Mouse (Mus musculus): ENCODE measurements around the gene Nadk.
A peak's percentile ranks its signal among the peaks of the same experiment; 100 is the strongest.

The Nadk gene

DNA sequence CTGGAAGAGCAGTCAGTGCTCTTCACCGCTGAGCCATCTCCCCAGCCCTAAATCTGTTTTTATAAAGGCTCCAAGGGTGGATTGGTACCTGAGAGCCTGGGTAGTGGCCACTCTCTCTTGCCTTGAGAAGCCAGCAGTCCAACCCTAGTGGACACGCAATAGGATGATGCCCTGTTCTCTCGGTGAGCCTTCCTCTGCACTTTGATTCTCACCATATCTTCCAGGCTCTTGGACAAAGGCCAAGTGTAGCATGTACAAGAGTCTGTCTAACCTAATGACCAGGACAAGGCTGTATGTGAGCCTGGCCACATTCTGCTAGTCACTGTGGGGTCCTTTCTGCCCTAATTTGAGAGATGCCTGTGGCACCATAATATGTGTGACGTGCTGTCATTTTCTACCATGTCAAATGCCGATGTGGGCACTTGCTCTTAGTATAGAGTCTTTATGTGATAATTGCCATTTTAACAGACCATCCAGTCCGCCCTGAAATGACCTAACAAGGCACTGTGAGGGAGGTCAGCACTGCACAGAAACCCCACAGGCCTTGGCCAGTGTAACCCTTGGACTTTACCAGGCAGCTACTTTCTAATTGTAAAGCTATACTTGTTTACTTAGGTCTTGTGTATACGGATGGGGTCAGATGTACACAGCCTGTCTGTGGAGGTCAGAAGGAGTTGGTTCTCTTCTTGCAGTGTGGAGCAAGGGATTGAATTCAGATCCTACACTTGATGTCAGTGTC, 6.6 kb downstream of the Nadk start:
- DNase-seq (ENCODE audit: inconsistent age in 2 of 2, low spot score in 1 of 2): peak; percentile 17 to 65

DNA sequence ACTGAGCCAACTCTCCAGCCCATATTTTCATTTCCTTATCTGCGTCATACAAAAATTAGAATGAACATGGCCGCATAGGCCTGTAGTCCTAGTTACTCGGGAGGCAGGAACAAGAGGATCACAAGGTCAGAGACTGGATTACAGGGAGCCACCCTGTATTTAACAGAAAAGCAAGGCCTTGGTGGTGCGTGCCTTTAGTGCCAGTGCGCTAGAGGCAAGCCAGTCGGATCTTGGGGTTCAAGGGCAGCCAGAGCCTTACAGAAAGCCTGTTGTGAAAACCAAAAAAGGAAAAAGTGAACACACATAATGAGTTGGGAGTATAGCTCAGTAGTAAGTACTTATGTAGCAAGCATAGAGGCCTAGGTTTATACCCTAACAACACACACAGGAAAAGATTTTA, 7.6 kb downstream of the Nadk start:
- peak; percentile 66 to 86 for DNase-seq (ENCODE audit: inconsistent age in 2 of 2, low spot score in 1 of 2)

DNA sequence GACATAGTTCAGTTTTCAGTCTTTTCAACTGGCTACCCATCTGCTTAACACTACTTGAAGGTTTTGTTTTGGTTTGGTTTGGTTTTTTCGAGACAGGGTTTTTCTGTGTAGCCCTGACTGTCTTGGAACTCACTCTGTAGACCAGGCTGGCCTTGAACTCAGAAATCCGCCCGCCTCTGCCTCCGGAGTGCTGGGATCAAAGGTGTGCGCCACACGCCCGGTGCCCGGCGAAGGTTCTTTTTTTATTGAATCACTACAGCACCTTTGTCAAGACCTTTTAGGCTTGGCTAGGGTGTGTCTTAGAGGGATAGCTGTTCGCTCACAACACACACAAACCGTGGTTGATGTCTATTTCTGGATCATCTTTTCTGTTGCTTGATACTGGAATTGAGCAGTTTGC, 8.1 kb downstream of the Nadk start:
- DNase-seq (ENCODE audit: inconsistent age in 2 of 2, low spot score in 1 of 2): peak; percentile 24 to 64

GRCm38 (mm10) chr4:155571442-155571841, 9.3 kb downstream of the Nadk start:
- peak in 1 of 2 experiments; percentile 12 for DNase-seq (ENCODE audit: inconsistent age in 2 of 2, low spot score in 1 of 2)

GRCm38 (mm10) chr4:155573155-155573554, 11.0 kb downstream of the Nadk start:
- no peak for DNase-seq (ENCODE audit: inconsistent age in 2 of 2, low spot score in 1 of 2)

DNA sequence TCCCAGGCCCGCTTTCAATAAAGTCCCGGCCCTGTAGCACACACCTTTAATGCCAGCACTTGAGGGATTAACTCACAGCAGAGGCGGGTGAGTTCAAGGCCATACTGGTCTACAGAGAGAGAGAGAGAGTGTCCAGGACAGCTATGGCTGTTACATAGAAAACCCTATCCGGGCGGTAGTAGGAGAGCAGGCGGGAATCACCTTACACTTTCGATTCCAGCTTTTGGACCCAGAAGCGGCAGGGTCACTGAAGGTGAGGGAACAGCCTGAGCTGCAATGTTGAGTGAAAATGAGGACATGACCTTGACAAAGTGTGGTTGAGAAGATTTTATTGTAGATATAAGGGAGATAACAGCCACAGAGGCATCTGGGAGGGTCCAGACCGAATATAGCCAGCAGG, 11.7 kb downstream of the Nadk start:
- peak; percentile 53 to 80 for DNase-seq (ENCODE audit: inconsistent age in 2 of 2, low spot score in 1 of 2)

DNA sequence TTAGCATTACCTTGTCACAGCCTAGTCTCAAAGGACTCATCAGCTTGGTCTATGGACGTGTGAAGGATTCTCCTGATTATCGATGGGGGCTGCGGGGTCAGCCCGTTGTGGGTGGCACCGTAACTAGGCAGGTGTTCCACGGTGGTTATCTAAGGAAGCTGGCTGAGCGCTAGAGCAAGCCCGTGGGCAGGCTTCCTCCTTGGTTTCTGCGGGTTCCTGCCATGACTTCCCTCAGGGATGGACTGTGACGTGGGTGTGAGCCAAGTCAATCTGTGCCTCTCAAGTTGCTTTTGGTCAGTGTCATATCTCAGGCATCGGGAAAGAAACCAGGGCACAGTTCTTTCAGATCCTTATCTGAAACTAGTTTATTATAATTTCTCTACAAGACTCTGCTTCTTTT, 12.8 kb downstream of the Nadk start:
- no peak for DNase-seq (ENCODE audit: inconsistent age in 2 of 2, low spot score in 1 of 2)

DNA sequence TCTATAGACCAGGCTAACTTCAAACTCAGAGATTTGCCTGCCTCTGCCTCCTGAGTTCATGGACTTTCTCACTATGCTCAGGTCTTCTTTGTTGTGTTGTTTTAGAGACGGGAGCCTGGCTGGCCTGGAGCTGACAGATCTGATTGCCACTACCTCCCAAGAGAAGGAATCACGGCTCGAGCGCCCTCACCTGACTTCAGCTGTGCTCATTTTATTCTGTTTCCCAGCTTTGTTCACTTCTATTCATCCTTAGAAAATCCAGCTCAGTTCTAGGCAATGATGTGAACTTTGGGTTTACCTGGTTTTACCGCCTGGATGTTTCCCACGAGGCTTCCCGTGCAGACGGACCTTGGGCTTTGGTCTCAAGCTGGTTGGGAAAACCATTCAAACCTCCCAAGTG, 13.3 kb downstream of the Nadk start:
- DNase-seq (ENCODE audit: inconsistent age in 2 of 2, low spot score in 1 of 2): no peak

DNA sequence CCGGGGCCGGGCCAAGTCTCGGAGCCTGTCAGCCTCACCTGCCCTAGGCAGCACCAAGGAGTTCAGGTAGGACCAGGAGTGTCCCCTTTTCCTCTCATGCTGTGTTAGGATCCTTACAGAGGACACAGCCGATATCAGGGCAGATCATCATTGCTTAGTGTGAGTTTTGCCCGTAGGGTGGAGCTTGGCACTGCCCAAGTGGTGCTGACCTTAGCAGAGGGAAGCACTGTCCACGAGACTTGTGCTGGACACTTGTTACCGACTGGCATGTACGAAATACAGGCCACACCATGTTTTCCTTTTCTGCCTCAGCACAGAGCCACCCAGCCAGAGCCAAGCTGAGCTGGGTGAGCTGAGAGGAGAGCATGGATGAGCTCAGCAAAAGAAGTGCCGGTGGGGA, 15.0 kb downstream of the Nadk start:
- DNase-seq (ENCODE audit: inconsistent age in 2 of 2, low spot score in 1 of 2): peak; percentile 78 to 91

- peak; percentile 30 to 78 for DNase-seq (ENCODE audit: inconsistent age in 2 of 2, low spot score in 1 of 2)
Measured at GRCm38 (mm10) chr4:155577741-155578140, 15.6 kb downstream of the Nadk start.

- DNase-seq (ENCODE audit: inconsistent age in 2 of 2, low spot score in 1 of 2): peak; percentile 93 to 97
Measured at GRCm38 (mm10) chr4:155578336-155579125, 16.4 kb downstream of the Nadk start.

DNA sequence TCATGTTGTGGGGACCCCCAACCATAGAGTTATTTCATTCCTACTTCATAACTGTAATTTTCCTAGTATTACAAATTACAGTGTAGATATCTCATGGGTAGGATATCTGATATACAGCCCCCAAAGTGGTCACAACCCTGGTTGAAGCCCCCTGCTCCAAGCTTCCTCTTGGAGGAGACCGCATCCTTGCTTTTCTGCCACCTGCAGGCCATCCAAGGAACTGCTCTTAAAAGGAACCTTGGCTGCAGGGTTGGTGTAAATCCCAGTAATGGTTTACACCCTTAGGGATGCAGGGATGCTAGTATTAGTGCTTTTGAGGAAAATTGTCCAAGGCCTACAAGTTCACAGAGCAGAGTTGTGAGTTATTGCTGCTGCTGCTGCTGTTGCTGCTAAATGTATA, 18.2 kb downstream of the Nadk start:
- peak; percentile 52 to 85 for DNase-seq (ENCODE audit: inconsistent age in 2 of 2, low spot score in 1 of 2)

- peak; percentile 81 to 91 for DNase-seq (ENCODE audit: inconsistent age in 2 of 2, low spot score in 1 of 2)
Measured at GRCm38 (mm10) chr4:155582279-155582905, 20.2 kb downstream of the Nadk start.

DNA sequence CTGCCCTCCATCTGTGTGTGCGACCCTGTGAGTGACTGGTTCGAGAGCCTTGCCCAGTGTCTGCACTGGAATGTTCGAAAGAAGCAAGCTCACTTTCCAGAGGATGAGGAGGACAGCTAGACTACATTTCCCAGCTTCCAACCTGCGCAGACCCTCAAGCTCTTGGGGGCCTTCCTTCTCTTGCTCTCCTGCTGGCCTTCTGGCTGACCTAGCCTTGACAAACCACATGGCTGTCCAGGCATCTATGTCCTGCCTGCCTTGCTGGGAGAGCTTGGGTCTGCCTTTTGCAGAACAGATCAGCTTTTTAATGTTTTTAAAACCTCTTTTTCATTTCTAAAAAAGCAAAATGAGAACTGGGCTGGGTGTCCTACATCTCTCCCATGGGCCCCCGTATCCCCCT, 27.2 kb downstream of the Nadk start:
- peak in 1 of 2 experiments; percentile 52 for DNase-seq (ENCODE audit: inconsistent age in 2 of 2, low spot score in 1 of 2)

DNA sequence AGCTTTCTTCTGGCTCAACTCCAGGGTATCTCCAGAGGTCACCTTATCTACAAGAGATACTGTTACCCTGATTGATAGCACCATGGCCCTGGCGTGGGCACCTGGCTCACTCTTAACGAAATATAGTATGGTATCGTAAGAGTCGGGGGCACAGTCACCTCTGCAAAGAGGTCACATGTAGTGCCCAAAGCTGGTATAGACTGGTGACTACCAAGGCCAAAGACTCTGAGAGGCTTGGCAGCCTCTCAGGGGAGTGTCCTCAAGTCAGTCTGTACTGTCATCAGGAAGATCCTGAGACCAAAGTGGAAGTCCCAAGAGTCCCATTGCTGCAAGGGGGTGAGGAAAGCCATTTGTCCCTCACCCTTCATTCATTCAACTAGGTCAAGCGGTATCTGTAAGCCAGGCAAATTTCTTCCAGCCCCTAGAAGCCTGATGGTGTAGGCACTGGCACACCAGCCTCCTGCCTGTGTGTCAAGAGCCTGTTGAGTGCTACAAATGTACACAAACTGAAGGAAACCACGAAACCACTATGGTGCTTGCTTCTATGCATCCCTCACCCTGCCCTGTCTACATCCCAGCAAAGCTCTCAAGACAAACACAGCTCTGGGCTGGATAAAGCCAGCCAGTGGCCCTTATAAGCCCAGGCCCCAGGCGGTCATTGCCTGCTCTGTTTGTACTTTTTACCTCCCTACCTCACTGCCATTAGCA, 29.0 kb downstream of the Nadk start:
- peak; percentile 50 to 82 for DNase-seq (ENCODE audit: inconsistent age in 2 of 2, low spot score in 1 of 2)

DNA sequence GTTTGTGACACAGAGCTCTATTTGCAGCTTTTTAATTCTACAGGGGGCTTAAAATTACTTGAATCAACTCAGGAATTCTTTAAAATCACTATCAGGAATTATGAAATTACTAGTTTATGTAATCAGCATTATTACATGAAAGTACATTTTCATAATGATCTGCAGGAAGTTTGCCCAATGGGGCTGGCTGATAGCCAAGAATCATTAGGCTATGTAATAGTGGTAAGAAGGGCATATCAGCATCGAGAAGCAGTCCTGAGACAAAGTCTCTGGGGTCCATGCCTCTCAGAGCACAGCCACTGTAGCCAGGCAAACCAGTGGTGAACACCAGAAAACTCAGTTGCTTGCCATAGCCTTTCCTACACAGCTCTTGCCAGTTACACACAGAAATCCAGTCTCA, 31.6 kb downstream of the Nadk start:
- DNase-seq (ENCODE audit: inconsistent age in 2 of 2, low spot score in 1 of 2): peak in 1 of 2 experiments; percentile 79

GRCm38 (mm10) chr4:155595777-155596176, 33.6 kb downstream of the Nadk start:
- peak; percentile 65 to 84 for DNase-seq (ENCODE audit: inconsistent age in 2 of 2, low spot score in 1 of 2)

DNA sequence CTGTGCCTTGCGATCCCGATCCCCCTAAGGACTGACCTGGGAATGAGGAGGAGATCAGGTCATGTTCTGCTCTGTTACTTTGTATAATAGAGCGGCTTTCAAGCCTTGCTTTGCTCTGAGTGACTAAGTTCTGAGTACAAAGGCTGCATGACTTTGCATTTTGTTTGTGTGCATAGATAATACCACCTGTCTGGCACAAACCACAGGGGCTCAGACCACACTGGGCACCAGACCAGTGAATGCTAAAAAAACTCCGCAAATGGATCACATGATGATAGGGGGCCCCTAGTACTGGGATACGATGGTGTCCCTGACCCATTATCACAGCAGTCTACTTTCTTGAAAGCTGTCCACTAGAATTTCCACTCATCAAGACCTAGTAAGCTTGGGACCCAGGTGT, 34.4 kb downstream of the Nadk start:
- peak in 1 of 2 experiments; percentile 53 for DNase-seq (ENCODE audit: inconsistent age in 2 of 2, low spot score in 1 of 2)

DNA sequence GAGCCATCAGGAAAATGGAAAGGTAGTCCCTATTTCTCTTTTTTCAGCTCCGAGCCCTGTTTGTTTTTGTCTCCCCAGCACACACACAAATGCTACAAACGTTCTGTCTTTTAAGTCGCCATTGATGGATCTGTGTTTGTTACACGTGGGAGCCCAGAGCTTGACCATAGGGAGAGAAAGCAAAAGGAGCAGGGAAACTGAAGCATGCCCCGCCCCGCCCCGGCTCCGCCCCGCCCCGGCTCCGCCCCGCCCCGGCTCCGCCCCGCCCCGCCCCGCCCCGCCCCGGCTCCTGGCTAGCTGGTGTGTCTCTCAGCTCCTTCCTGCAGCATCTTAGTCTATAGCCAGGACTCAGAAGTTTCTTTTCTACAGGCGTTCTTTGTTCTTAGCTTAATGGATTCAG, 36.4 kb downstream of the Nadk start:
- no peak for DNase-seq (ENCODE audit: inconsistent age in 2 of 2, low spot score in 1 of 2)

DNA sequence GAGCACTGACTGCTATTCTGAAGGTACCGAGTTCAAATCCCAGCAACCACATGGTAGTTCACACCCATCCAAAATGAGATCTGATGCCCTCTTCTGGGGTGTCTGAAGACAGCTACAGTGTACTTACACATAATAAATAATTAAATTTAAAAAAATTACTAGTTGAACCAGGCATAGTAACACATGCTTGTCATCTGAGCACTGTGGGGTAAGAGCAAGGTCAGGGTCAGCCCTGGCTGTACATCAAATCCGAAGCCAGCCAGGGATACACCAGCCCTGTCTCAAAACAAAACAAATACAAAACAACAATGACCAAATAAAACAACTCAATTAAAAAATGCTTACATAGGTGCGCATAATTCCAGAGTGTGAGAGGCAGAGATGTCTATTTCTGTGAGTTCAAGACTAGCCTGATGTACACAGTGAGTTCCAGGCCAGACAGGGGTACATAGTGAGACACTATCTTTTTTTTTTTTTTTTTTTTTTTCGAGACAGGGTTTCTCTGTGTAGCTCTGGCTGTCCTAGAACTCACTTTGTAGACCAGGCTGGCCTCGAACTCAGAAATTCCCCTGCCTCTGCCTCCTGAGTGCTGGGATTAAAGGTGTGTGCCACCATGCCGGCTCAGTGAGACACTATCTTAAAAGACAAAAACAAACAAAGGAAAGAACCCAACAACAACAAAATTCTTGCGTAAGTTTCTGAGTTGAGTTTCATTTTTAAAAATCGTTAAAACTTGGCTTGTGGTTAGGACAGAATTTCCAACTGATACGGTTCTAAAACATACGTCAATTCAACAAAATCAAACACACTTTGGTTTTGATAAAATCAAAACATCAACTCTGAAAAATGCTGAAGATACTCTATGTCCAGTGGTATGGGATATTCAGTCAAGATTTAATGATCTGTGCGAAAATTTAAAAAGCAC, 38.0 kb downstream of the Nadk start:
- DNase-seq (ENCODE audit: inconsistent age in 2 of 2, low spot score in 1 of 2): peak; percentile 58 to 83

Measured in adrenal gland, adult (tissue).